Mouse (Mus musculus) bone marrow macrophage, adult 2 months (primary cell): ENCODE measurements at regions not wholly inside any gene's neighbourhood (a gene's known extent, or its start where the extent isn't known, plus 50 kb on each side); places are given as distances from the start of the nearest gene placed in this dataset.

Experiments used
- H3K27ac ChIP-seq: 2 replicates; pipeline ENCODE4 v1.5.1; 2012; ENCODE audit warnings: low read depth, low read length; ENCODE audit not compliant: insufficient read depth
- H3K4me1 ChIP-seq: 2 replicates; pipeline ENCODE4 v1.6.1; 2012; ENCODE audit warnings: low read length; ENCODE audit not compliant: control insufficient read depth, insufficient read depth
- H3K4me3 ChIP-seq: 2 replicates; pipeline ENCODE4 v1.5.1; 2012; ENCODE audit warnings: mild to moderate bottlenecking, low read length, moderate library complexity; ENCODE audit not compliant: insufficient read depth
- CTCF ChIP-seq: IDR thresholded peaks from 2 replicates; pipeline ENCODE4 v1.5.1; 2012; ENCODE audit warnings: low read depth, mild to moderate bottlenecking, low read length, moderate library complexity
- POLR2A ChIP-seq: IDR thresholded peaks from 2 replicates; pipeline ENCODE4 v1.6.1; 2012; ENCODE audit warnings: mild to moderate bottlenecking, low read depth, low read length, borderline replicate concordance

DNA sequence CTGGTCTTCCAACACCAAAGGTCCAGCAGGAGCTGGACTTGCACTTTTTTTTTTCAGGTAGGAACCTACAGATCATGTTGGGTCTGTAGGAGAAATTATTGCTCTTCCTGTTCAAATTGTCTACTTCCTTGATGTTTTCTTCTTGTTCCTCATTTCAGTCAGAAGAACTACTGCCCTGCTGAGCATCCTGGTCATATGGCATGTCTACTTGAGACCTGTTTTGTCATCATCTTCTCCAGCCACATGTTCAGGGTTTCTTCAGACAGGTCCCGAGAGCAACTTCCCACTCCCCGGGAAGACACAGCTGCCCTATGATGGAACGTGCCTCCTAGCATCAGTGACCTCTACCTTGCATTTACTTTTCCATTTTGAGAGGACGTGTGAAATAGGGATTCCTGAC lies 132.6 kb upstream of the Klf4 start:
- no peak overlapping the region for H3K27ac ChIP-seq
- TF ChIP-seq CTCF (no peak), POLR2A (no peak)

DNA sequence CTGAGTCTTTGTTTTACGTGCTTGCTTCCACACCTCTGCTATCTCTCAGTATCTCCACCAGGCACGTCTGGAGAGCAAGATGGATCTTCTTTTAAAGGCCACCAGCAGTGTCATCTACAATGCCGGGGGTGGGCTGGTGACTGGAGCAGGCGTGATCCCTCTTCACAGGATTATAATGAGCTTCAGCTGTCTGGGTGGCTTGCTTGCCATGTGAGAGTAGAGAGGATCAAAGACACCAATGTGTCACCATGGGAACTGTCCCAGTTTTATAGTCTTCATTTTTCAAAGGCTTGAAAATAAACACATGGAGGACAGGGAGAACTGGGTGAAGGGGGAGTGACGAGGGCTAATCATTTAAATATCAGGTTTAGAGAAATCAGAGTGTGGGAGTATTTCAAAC lies 131.6 kb upstream of the Klf4 start:
- peaks cover 9% of the 10 kb centered on the region for H3K4me1 ChIP-seq
- H3K27ac ChIP-seq = no peak overlapping the region
- TF ChIP-seq POLR2A = no peak
- no peak for TF ChIP-seq CTCF
- H3K4me3 ChIP-seq = no peak overlapping the region

More for the DNA sequence above, 132.6 kb upstream of the Klf4 start:
- Histone ChIP-seq H3K4me3 (no peak overlapping the region), H3K4me1 (peaks cover 9% of the 10 kb centered on the region)

DNA sequence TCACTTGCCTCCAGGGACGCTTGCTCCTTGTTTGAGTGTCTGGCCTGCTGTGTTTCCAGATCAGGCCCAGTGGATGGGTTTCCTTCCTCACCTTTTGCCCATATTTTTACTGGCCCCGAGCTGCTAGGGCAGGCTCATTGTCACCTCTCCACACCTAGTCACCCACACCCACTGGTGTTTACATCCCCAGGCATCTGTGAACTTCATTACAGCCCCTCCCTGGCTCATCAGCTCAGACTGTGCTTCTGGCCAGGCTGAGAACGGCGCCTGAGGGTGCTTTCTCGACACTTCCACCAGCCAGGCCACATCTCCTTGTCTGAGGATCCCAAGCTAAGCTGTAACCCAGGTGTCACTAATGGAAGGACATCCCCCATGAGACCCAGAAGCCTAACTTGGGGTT lies 129.8 kb upstream of the Klf4 start:
- Histone ChIP-seq H3K4me1 (peaks cover 9% of the 10 kb centered on the region), H3K4me3 (no peak overlapping the region), H3K27ac (no peak overlapping the region)
- TF ChIP-seq CTCF (no peak), POLR2A (no peak)

DNA sequence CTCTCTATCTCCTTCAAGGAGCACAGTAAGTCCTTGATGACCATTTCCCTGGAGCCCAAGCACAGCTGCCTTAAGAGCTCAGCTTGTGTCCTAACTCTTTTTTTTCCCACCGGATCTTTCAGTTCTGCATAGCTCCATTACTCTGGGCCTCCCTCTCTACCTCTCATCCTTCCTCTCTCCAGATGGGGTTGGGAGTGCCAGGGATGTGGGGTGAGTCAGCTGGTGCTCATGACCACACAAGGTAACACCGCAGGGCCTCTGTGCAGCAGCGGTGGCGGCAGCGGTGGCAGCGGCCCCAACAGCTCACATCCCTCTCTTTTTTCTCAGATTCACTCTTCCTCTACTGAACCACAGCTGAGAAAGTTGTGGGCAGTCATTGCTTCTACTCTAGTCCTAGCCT lies 126.6 kb upstream of the Klf4 start:
- no peak overlapping the region for H3K27ac ChIP-seq
- H3K4me1 ChIP-seq = peaks cover 5% of the 10 kb centered on the region
- H3K4me3 ChIP-seq = no peak overlapping the region
- no peak for TF ChIP-seq CTCF
- TF ChIP-seq POLR2A = no peak

DNA sequence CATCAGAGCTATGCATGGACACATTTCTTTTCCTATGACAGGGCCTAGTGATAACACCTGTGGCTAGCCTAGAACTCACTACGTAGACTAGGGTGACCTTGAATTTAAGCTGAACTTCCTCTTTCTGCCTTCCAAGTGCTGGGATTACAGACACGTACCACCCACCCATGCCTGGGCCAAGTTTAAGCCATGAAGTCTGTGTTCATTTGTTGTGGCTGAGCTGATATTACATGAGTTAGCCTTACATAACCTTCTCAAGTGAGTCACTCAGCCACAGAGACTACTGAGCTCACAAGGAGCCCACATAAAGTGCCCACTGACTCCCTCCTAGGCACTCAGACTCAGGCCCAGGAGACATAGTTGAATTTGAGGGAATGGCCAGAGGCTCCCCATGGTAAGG lies 123.1 kb upstream of the Klf4 start:
- TF ChIP-seq CTCF (no peak), POLR2A (no peak)
- H3K4me3 ChIP-seq = no peak overlapping the region
- H3K27ac ChIP-seq = no peak overlapping the region

DNA sequence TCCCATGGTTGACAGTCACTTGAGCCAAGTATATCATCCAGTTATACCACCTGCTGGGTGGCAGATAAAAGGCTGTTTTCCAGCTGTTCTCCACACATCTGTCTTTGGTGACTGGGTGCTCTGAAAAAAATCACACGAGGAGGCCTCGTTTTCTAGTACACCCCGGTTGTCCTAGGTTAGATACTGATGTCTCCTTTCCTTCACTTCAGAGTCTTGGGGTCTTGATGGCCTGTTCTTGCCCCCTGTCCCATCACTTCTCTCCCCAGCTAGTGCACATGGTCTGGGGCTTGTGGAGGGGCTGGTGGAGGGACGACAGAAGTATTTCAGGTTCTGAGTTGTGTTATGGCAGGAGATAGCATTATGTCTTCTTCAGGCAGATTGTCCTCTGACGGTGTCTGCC lies 120.4 kb upstream of the Klf4 start:
- no peak for TF ChIP-seq CTCF
- TF ChIP-seq POLR2A = no peak
- Histone ChIP-seq H3K4me3 (no peak overlapping the region), H3K4me1 (peaks cover 19% of the 10 kb centered on the region), H3K27ac (no peak overlapping the region)

More for the DNA sequence above, 123.1 kb upstream of the Klf4 start:
- H3K4me1 ChIP-seq = peaks cover 15% of the 10 kb centered on the region

DNA sequence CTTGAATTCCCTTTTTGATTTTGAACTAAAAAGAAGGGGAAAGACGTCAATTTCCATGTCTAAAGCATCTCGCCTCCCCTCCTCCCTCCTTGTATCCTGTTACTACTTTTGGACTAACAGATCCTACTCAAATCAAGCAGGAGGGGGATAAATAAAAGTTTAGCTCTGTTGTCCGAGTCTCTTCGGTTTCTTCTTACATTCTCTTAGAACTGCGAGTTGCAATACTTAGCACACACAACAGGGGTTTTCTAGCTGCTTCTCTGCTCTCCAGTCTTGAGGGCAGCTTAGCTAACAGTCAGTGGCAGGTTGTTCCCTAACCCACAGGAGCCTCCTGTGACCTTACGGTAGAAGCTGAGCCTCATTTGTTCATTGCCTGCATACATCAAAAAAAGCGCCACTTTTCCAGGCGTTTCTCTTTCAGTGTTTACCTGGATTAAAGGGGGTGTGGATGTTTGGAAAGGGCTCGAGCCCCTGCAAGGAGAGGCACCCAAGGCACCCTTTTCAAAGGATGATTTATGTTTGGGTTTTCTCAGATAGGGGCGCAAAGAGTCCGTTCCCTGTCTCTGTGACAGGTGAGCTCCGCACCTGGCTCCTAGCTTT lies 119.6 kb upstream of the Klf4 start:
- H3K27ac ChIP-seq = peak overlapping the region; percentile 94
- TF ChIP-seq CTCF (no peak), POLR2A (peak; percentile 14; the same call in 1 of the 2 replicates)
- peak overlapping the region; percentile 65 for H3K4me3 ChIP-seq

DNA sequence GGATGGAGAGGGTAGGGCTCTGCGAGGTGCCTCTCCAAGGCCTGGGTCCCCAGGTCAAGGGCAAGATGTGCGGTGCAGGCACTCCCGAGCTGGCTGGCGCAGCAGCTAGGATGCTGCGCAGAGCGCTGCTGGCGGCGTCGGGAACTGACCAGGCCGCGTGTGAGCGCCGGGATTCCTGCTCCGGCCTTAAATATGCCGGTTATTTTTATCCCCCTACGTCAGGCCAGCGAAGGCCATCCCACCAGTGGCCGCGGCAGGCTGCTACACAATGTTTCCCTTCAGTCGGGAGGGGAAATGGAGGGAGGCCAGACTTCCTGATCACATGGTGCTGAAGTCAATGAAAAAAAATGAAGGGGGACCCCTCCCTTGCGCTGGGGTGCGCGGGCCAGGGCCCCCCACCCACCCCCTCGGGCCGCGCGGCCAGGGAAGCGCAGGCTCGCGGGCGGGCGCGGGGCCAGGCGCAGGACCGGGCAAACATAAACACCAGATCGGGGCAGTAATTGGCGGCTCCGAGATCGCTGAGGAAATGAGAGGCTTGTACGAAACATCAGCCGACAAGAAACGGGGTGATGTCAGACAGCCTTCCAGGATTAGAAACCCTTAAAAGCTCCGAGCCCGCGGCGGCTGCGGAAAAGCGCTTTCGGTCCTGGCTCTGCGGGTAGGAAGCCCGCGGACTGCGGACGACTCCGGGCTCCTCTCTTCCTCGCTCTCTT lies 118.9 kb upstream of the Klf4 start:
- Histone ChIP-seq H3K27ac (peak overlapping the region; percentile 94), H3K4me3 (peak overlapping the region; percentile 65), H3K4me1 (peaks cover 19% of the 10 kb centered on the region)
- no peak for TF ChIP-seq CTCF
- no peak for TF ChIP-seq POLR2A

More for the DNA sequence above, 119.6 kb upstream of the Klf4 start:
- peaks cover 19% of the 10 kb centered on the region for H3K4me1 ChIP-seq

DNA sequence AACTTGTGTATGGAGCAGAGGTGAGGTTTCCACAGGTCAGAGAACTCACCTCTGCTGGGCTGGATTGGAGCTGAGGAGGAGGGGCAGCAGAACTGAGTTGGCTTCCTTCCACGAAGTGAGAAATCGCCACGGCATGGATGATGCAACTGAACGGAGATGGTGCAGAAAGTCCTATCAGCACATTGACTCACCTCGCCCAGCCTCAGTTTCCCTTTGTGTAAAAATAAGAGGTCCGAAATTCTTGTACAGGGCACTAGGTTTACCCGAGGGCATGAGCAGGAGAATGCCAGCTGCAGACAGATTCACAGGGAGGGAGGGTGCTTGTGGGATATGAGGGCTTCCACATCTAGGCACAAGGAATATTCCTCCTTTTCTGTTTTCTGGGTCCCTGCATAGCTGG lies 117.9 kb upstream of the Klf4 start:
- no peak overlapping the region for H3K27ac ChIP-seq
- TF ChIP-seq CTCF = no peak
- no peak for TF ChIP-seq POLR2A
- peaks cover 14% of the 10 kb centered on the region for H3K4me1 ChIP-seq
- no peak overlapping the region for H3K4me3 ChIP-seq

DNA sequence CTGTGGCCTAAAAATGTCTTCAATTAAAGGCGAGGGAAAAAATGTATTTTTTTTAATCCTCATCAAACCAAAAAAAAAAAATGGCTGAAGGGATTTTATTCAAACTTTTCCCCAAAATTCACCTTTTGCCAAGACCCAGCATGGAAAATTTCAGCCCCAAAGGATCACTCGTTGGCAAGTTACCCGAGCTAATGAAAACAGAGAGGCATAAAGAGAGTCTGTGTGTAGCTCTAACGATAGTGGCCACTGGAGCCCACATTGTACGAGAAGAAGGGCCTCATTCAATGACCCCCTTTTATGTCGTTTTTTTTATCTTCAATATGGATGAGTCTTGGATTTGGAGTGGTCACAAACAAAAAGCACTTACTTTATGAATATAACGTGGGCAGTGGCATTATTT lies 116.1 kb upstream of the Klf4 start:
- H3K4me1 ChIP-seq = peaks cover 14% of the 10 kb centered on the region
- TF ChIP-seq POLR2A = no peak
- TF ChIP-seq CTCF = no peak
- H3K27ac ChIP-seq = no peak overlapping the region
- no peak overlapping the region for H3K4me3 ChIP-seq

DNA sequence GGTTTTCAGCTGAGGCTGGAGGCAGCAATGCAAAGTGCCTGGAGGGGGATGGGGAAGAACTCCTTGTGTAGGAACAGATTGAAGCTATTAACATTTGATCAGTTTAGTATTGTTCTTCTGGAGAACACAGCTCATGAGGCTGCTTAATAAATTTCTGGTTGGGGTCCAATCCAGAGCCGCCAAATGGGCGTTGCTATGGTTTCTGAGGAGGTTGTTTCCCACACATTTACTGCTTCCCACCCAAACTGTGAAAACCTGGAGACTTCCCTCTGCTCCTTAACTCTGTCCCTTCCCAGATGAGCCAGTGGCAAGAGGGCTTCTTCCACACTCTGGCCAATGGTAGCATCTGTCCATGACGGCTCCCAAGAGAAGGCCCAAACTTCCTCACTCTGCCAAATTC lies 113.2 kb upstream of the Klf4 start:
- peaks cover 4% of the 10 kb centered on the region for H3K4me1 ChIP-seq
- no peak for TF ChIP-seq CTCF
- TF ChIP-seq POLR2A = no peak
- H3K4me3 ChIP-seq = no peak overlapping the region
- H3K27ac ChIP-seq = no peak overlapping the region
